Mouse (Mus musculus): ENCODE measurements around the gene Cd34.

Gene Cd34

DNA sequence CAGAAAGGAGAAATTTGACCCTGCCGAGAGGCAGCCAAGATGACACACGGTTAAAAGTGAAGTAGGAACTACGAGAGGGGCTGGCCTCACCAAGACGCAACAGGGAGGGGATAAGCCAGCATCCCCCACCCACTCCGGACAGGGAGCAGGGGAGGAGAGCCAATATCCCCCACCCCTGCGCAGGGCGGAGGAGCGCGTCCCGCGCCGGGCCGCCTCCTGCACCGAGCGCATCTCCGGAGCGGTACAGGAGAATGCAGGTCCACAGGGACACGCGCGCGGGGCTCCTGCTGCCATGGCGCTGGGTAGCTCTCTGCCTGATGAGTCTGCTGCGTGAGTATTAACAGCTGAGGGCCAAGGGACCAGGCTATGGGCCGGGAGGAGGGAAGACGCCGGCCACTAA lies at the start of gene Cd34:
Gene Cd34, plus strand, starts transcription at position 105 of the 400 bp plus-strand sequence.
- no peak for DNase-seq (ENCODE audit: low read depth in 2 of 2, low spot score in 2 of 2)

DNA sequence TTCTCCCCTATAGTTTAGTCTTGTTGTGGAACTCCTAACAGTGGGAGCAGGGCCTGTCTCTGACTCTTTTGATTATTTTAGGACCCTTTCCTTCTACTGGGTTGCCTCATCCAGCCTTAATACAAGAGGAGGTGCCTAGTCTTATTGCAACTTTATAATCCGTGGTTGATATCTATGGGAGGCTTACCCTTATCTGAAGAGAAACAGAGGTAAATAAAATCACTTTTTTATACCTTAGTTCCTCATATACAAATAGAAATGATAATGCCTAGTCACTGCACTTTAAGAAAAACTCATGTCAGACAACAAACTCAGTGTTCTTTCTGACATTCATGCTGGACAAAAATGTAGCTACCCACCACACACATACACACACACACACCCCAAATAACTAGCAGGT lies 44.1 kb upstream of the Cd34 start:
- no peak for DNase-seq (ENCODE audit: low read depth in 2 of 2, low spot score in 2 of 2)

DNA sequence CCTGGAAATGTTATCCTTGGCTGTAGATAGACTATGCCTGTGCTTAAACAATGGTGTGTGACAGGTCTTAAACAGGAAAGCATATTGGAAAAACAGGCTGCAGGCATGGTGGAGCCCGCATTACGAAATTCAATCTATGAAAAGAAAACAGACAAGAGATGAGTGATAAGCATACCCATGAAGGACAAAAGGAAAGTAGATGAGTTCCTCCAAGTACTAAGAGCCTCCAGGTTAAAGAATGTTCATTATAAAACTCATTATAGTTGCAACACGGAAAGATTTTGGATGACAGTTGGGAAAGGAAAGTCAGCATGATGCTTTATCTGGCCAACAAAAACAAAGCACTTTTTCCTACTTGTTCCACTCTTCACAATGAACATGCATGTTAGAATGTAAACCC lies 43.3 kb upstream of the Cd34 start:
- DNase-seq (ENCODE audit: low read depth in 2 of 2, low spot score in 2 of 2): no peak

DNA sequence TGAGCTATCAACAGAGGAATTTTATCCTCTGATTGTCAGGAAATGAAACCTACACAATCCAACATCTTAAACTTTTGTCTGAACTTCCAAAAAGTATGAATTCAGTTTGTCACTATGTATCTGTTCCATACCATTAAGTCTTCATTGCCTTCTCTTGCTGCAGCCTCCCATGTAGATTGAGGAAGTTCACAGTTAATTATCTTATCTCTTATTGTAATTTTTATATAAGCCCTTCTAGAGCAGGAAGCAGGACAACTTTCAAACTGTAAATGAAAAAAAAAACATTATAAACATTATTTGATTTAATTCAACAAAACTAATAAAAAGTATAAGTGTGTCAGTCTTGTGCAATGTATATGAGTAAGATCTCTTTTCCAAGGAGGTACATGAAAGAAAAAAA lies 37.5 kb upstream of the Cd34 start:
- no peak for DNase-seq (ENCODE audit: low read depth in 2 of 2, low spot score in 2 of 2)

DNA sequence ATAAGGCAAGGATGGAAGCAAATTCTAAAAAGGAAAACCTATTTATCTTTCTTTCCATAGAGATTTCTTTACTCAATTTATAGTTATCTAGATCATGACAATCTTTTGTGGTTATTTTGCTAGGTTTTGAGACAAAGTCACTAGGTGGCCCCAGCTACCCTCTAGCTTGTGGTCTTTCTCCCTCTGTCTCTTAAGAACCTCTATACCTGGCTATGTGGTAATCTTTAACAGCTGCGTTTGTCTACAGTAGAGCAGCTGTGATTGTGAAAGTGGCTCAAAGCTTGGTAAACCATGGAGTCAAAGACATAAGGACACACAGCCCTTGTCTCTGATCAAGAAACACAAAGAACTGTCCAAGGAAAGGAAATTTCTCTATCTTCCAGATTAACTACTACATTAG lies 36.8 kb upstream of the Cd34 start:
- no peak for DNase-seq (ENCODE audit: low read depth in 2 of 2, low spot score in 2 of 2)

DNA sequence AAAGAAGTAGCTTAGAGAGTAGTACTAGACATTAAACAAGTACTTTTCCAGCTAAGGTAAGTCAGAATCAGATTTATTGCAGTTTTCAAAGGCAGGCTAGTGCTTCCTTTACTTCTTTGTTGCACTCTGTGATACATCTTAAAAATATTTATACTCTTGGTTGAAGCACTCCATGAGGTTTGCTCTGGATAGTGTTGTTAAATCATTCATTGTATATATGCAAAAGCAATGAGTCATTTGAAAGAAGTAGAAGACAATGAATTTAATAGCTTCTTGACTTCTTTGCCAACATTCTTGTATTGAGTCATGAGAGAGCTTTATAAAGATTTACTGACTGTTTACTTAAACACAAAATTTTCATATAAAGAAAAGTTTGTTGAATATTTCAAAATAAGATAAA lies 29.7 kb upstream of the Cd34 start:
- DNase-seq (ENCODE audit: low read depth in 2 of 2, low spot score in 2 of 2): no peak

DNA sequence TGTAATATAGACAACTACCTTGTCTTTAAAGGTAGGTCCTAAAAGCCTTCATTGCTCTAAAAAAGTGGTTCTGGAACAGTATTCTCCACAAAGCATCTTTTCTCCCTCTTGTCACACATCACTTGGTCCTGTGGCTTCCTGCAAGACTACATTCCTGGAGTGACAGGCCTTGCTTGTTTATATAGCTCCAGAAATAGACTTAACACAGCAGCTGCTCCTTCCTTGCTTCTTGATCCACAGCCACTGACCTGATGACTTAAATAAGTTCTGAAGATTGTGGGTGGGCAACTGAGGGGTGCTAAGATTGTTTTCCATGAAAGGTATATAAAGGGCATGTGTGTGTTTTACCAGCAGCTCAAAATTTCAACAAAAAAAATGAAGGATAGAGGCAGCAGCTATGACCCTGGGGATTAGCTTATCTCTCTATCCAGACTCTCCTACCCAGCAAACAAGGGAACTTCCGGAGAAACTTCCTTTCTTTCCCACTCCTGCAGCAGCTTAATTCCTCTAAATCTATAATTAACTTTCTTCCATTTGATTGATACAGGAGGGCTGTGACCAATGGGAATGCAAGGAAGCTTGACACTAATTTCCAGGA lies 12.8 kb upstream of the Cd34 start:
- no peak for DNase-seq (ENCODE audit: low read depth in 2 of 2, low spot score in 2 of 2)

DNA sequence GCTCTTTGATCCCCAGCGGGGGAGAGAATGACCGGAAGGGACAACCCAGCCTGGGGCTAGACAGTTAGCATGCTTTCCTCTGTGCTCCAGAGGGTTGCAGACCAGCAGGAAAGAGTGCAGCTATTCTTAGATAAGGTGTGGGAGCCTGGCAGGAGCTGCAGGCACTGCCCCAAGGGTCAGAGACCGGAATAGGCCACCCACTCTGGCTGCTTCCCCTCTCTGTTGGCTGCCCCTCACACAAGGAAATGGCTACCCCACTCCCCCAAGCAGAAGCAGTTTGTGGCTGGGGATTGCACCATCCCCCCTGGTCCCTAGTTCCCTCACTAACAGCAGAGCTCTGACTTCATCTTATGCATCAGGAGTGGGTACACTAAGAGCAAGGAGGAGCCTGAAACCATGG lies 10.7 kb upstream of the Cd34 start:
- no peak for DNase-seq (ENCODE audit: low read depth in 2 of 2, low spot score in 2 of 2)

DNA sequence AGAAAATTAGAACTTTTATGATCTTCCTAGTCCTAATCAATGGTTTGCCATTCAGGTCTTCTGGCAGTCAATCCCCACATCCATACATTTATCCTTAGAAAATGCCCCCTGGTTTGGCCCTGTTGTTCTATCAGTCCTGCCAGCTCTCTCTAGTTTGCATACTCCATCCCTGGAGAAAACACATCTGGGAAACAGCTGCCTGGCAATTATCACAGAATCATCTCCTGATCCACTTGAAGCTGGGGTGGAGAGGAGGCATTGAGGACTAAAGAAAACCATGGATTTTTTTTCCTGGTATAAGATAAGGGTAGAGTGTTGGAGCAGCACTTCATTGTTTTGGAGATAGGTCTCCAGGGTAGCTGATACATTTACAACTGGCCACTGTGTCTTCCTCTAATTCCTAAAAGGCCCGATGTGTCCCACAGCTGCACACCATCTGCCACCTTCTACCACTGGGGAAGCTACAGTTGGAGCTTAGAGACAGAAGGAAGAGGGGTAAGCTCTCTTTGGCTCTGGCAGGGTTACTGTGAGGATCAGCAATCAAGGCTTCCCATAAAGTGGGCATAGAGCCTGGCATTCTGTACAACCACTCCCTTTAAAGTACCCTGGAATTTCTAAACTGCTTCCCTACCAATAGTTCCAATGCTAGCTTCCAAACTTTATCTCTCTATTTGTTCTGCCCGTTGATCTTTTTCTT lies 9.2 kb upstream of the Cd34 start:
- no peak for DNase-seq (ENCODE audit: low read depth in 2 of 2, low spot score in 2 of 2)

DNA sequence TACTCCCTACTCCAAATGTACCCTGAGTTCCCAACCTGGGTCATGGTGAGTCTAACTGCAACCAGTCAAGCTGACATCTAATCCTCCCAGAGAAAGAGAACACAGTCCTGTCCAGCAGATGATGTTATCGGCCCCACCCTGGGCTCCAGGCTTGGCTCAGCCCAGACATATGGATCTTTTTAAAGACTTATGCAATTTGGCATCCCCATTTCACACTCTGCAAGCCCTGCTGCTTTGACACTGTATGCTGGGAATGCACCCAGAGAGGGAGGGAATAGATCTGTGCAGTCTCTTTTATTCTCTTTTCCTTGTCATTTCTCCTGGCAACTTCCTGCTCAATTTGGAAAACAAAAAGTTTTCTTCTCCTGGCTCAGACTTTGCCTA lies 8.7 kb upstream of the Cd34 start:
- no peak for DNase-seq (ENCODE audit: low read depth in 2 of 2, low spot score in 2 of 2)

DNA sequence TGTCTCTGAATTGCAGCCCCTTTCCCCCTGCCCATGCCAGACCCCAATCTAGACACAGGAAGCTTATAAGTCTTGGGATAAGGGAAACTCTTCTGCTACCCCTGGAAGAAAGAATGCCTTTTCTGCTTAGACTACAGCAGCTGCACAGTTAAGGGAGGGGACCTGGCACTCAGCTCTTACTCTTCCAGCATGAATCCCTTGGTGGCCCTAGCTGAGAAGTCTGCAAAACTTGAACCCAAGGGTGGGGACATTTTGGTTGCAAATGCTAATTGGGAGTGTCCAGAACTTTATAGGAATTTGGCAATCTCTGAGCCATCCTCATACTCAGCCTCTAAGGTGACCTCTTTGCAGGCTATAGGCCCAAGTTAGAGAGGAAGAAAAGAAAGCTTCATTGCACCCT lies 7.9 kb upstream of the Cd34 start:
- no peak for DNase-seq (ENCODE audit: low read depth in 2 of 2, low spot score in 2 of 2)

DNA sequence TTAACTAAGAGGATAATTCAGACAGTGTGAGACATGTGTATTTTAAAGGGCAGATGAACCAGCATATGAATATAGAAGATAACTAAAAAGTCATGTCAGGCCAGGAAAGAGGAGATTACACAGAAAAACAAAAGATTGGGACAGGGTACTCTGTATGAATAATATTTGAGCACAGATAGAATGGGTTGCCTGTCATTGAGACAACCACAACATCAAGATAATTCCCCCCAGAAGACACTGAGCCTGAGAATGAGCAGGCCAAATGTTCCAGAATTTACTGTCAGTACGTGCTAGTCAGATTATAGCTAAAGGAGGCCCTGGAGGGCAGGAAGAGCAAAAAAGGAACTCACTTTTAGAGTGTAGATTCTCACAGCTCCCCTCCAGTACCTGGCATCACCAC lies 3.3 kb upstream of the Cd34 start:
- no peak for DNase-seq (ENCODE audit: low read depth in 2 of 2, low spot score in 2 of 2)

DNA sequence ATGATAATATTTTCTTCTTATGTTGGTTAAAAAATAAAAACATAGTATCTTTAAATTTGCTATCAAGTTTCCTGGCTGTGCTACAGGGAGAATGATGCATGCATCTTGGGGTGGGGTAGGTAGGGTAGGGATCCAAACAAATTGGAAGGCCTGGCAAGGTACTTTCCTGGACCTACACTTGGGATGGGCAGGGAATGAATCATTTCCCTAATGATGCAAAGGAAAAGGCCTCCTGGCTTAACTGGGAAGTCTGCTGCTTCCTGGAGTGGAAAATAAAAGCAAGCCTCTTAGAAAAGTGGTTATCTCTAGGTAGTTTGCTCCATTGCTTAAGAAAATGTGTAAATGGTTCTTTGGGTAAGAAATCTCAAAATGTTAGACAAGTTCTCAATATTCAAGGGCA lies 2.9 kb downstream of the Cd34 start:
- DNase-seq (ENCODE audit: low read depth in 2 of 2, low spot score in 2 of 2): no peak

DNA sequence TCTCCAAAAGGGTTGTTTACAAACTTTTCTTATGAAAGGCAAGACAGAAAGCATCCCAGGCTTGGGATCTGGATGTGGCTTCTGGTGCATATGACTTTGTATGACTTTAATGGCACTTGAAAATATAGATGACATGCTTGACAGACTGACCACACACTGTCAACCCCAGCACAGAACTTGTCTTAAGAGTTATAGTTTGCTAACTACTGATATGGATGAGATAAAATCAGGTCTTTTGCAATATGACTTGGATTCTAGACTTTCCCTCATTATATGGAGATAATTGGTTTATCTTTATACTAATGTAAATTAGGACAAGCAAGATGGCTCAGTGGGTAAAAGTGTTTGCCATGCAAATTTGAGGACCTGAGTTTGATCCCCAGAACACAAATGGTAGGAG lies 4.3 kb downstream of the Cd34 start:
- no peak for DNase-seq (ENCODE audit: low read depth in 2 of 2, low spot score in 2 of 2)

DNA sequence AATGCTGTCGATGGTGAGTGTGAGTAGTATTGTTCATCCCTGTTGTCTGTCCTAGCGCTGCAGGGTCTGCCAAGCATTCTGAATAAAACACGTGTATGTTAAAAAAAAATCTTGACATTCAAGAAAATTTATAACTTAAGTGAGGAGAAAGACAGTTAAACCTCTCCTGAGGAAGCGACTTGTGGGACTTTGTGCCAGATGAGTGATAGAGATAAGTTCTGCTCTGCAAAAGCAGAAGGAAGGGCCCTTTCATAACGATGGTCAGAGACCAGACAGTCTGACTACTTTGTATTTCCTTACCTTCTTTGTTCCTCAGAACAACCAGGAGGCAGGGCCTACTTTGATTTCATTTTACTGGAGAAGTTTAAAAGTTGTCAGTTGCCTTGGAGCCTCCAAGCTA lies 4.9 kb downstream of the Cd34 start:
- DNase-seq (ENCODE audit: low read depth in 2 of 2, low spot score in 2 of 2): no peak

DNA sequence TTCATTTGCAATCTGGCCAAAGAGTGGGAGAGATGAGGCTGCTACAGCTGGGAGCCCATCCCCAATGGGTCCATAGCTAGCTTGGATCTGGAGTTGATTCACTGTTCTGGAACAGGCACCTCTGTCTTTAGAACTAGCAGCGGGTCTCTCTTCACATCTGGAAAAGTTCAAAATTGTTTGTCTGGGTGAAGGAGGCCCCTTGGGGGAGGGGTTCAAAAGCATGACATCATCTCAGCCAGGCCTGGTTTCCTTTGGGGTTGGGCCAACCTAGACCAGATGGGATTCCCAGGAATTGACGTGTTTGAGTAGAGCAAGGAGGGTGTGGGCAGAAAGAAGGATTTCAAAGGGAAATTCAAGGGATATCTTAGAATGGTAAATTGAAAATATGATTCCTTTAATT lies 6.8 kb downstream of the Cd34 start:
- no peak for DNase-seq (ENCODE audit: low read depth in 2 of 2, low spot score in 2 of 2)

DNA sequence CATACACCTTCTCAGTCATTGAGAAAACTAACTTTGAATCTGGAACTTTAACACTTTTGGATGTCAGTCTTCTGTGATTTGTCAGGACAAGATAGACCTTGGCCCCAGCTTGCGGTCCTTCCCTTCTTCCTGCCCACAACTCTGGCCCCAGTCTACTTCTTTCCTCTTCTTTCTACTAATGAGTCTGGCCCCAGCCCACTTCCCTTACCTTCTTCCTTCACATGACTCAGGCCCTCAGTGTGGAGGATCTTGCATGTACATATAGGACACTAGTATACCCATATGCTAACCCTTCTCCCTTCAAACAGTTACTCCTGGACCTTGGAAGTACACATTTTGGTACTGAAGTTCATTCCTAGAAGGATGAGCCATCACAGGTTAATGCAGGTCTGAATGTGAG lies 7.8 kb downstream of the Cd34 start:
- no peak for DNase-seq (ENCODE audit: low read depth in 2 of 2, low spot score in 2 of 2)

DNA sequence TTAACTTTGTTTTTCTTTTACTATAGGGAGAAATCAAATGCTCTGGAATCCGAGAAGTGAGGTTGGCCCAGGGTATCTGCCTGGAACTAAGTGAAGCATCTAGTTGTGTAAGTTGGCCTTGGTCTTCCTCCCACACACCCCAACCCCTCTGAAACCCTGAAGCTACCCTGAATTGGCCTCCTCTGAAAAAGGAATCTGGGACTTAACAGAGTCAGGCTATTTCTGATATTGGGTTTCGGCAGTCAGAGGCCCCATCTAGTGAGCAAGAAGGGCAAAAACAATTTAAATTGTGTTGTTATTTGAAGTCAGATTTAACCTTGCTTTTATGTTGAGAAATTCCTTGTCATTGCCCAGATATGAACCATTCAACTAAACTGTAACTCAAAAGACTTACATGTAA lies 12.3 kb downstream of the Cd34 start:
- no peak for DNase-seq (ENCODE audit: low read depth in 2 of 2, low spot score in 2 of 2)

DNA sequence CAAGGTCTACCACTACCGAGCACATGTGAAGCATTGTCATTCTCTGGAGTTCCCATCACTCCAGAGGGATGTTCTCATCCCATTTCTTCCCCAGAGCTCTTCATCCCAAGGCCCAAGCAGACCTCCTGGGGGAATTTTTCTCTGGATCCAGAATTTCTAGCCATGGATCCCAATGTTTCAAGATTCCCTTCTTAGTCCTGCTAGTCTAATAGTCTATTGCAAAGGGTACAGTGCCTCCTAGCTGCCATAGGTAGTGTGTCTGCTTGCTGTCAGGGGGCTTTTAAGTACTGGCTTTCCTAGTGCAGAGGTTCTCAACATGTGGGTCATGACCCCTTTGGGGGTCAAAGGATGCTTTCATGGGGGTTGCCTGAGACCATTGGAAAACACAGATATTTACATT lies 14.3 kb downstream of the Cd34 start:
- no peak for DNase-seq (ENCODE audit: low read depth in 2 of 2, low spot score in 2 of 2)

DNA sequence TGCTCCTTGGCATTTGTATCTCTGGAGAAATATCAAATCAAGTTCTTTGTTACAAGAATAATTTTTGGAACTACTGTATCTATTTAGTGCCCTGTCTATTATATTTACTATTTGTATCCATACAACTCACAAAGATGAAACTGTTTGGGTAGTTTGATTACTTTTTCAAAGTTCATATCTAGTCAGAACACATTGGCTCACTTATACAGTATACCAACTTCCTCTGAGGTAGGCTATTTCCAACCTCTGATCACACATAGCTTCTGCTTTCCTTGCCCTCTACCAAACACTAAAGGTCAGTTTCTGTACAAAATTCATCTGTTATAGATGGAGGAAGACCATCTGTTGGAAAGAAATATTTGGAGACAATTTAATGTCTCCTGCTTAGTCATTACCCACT lies 16.1 kb downstream of the Cd34 start:
- DNase-seq (ENCODE audit: low read depth in 2 of 2, low spot score in 2 of 2): no peak

DNA sequence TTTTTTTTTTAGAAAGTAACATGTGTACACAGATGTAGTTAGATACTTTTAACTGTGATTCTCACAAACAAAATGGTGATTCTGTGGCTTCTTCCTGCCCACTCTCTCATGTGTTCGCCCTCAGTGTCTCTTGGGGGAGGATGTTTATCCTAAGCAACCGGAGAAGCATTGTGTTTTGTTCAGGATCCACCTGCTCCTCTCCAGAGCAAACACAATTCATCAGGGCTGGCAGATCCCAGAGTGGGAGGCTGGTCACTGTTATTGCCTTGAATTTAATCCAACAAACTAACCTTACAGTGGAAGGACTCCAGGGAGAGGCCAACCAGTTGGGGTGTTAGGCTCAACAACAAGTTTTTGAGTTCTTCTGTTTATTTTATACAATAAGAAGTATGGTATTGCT lies 17.1 kb downstream of the Cd34 start:
- DNase-seq (ENCODE audit: low read depth in 2 of 2, low spot score in 2 of 2): no peak

DNA sequence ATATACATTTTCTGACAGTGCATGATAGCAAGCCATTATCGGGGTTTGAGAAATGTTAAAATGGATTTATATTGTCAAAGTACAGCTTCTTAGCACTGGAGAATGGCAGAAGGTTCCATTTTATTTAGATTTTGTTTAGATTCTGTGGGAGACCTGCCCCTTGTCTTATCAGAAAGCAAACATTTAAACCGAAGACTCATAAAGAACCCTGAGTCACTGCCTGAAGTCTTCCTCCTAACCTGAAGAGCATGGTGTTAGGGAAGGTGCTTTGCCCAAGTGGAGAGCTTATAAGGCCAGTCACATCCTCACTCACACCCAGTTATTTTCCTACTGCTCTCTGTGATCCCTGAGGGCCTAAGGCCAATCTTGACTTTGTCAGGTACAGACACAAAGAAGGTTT lies 18.4 kb downstream of the Cd34 start:
- no peak for DNase-seq (ENCODE audit: low read depth in 2 of 2, low spot score in 2 of 2)

DNA sequence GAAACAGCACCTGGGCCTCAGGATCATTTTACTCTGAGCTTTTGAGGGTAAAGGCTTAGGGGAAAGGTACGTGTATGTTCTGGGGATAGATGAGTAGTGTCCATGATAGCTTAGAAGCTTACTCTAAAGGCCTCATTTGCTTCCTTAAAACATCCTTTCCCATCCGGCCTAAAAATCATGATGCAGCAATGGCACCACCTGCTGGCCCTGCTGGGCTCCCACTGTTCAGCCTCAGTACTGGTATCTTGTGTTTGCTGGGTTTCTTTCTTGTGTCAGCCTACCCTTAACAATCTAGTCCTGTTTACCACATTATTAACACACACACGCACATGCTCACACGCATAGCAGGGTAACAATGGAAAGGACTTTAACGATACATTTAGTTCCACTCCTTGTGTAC lies 23.6 kb downstream of the Cd34 start:
- peak; percentile 15 to 33 for DNase-seq (ENCODE audit: low read depth in 2 of 2, low spot score in 2 of 2)

Measured in CD8-positive naive resting alpha-beta T cell, adult 2 months (primary cell).